Mouse (Mus musculus) forebrain, embryonic 14.5 days (tissue): ENCODE results near the gene Map3k20. TPM values are rescaled to one million over a fixed set of nuclear protein-coding genes. Genes with fewer than 3 reads are reported as not detected.
A peak's percentile ranks its signal among the peaks of the same experiment; 100 is the strongest.

Source experiments
- ATAC-seq: fragments of 200-750 bp; cut with Nextera tagmentation; 2 replicates; pipeline ENCODE4 v1.8.0; 2017; ENCODE audit warnings: mild to moderate bottlenecking, moderate library complexity
- DNase-seq: peaks from one replicate; pipeline ENCODE4 v3.0.0-alpha.2; 2015; ENCODE audit warnings: low spot score
- H3K27ac ChIP-seq: fragments of 300-500 bp; sonication (generic); 2 replicates; pipeline ENCODE4 v1.5.1; 2014; ENCODE audit warnings: low read depth, mild to moderate bottlenecking, control low read depth, low read length, moderate library complexity
- H3K27me3 ChIP-seq: fragments of 300-500 bp; sonication (generic); replicated peaks from 2 replicates; pipeline ENCODE4 v1.6.1; 2014; ENCODE audit warnings: low read length, control low read depth, mixed read lengths; ENCODE audit not compliant: control insufficient read depth, insufficient read depth
- H3K36me3 ChIP-seq: fragments of 300-500 bp; sonication (generic); 2 replicates; pipeline ENCODE4 v1.6.1; 2014; ENCODE audit warnings: low read length, control low read depth; ENCODE audit not compliant: control insufficient read depth, insufficient read depth
- H3K4me1 ChIP-seq: fragments of 300-500 bp; sonication (generic); 2 replicates; pipeline ENCODE4 v1.6.1; 2014; ENCODE audit warnings: antibody characterized with exemption, low read length, control low read depth; ENCODE audit not compliant: control insufficient read depth, insufficient read depth
- H3K4me2 ChIP-seq: fragments of 300-500 bp; sonication (generic); 2 replicates; pipeline ENCODE4 v1.6.1; 2014; ENCODE audit warnings: mild to moderate bottlenecking, control low read depth, low read length
- H3K4me3 ChIP-seq: fragments of 300-500 bp; sonication (generic); 2 replicates; pipeline ENCODE4 v1.5.1; 2014; ENCODE audit warnings: low read depth, low read length, control low read depth
- H3K9ac ChIP-seq: fragments of 300-500 bp; sonication (generic); 2 replicates; pipeline ENCODE4 v1.6.1; 2014; ENCODE audit warnings: mild to moderate bottlenecking, low read length, control low read depth, moderate library complexity
- H3K9me3 ChIP-seq: fragments of 300-500 bp; sonication (generic); replicated peaks from 2 replicates; pipeline ENCODE4 v1.6.1; 2016; ENCODE audit warnings: low read length, control low read depth, mixed read lengths; ENCODE audit not compliant: control insufficient read depth
- WGBS: fragments of 180-500 bp; shearing (Covaris S2); extraction: QIAGEN DNeasy Blood & Tissue Kit; methylation state at CpG from one replicate; pipeline ENCODE4 v1.1.7; 2014; 5-methylcytosine and 5-hydroxymethylcytosine counted together
- polyA plus RNA-seq: library from polyadenylated mRNA; unstranded; fragments of >200 nt; fragmentation: Nextera tagmentation; extraction: Ambion mirVana; gene quantifications from 2 replicates; pipeline ENCODE4 v1.2.1, GENCODE M21; 2014

The Map3k20 gene
- polyA plus RNA-seq, 1 experiment from 2014 or later, result 4.0 TPM

GRCm38 (mm10) chr2:72369140-72369600, 83.7 kb downstream of the Map3k20 start:
- 90% methylated on average over 6 of the region's 6 CpGs for WGBS
- no peak for ATAC-seq
- H3K4me3 ChIP-seq, result no peak overlapping the region

DNA sequence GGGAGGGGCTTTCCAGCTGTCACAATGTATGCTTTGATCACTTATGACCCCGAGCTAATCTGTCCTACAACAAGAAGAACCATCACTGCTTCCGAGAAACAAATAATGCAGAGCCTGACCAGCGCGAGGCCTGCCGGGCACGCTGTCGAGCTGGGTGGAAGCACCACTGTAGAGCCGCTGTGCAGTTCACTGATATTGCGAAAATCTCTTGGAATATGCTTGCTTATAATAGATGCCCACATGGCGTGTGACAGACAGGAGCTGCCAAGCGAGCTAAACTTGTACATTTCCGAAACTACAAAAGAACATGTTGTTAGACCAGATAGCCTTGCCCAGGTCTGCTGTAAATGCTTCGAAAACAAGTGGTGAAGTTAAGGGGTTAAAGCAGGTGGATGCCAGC, 86.7 kb downstream of the Map3k20 start:
- 93% methylated on average over 13 of the region's 13 CpGs for WGBS

More at GRCm38 (mm10) chr2:72369140-72369600, 83.7 kb downstream of the Map3k20 start:
- no peak for DNase-seq
- Histone ChIP-seq H3K4me1 (no peaks in the 10 kb centered on the region), H3K9ac (no peak overlapping the region), H3K9me3 (no peaks in the 10 kb centered on the region), H3K27me3 (no peaks in the 10 kb centered on the region), H3K36me3 (no peaks in the 10 kb centered on the region), H3K27ac (no peak overlapping the region), H3K4me2 (no peak overlapping the region)

GRCm38 (mm10) chr2:72374076-72374475, 88.6 kb downstream of the Map3k20 start:
- 82% methylated on average over 3 of the region's 3 CpGs for WGBS
- H3K4me3 ChIP-seq, result no peak overlapping the region
- DNase-seq (no peak), ATAC-seq (no peak)
- no peaks in the 10 kb centered on the region for H3K4me1 ChIP-seq
- no peaks in the 10 kb centered on the region for H3K9me3 ChIP-seq
- H3K9ac ChIP-seq, result no peak overlapping the region
- no peaks in the 10 kb centered on the region for H3K36me3 ChIP-seq
- H3K27ac ChIP-seq, result no peak overlapping the region
- no peaks in the 10 kb centered on the region for H3K27me3 ChIP-seq
- no peak overlapping the region for H3K4me2 ChIP-seq

More for the DNA sequence above, 86.7 kb downstream of the Map3k20 start:
- DNase-seq (no peak), ATAC-seq (no peak)
- no peak overlapping the region for H3K4me3 ChIP-seq
- H3K9ac ChIP-seq, result no peak overlapping the region
- H3K4me2 ChIP-seq, result no peak overlapping the region
- H3K27me3 ChIP-seq, result no peaks in the 10 kb centered on the region
- no peaks in the 10 kb centered on the region for H3K36me3 ChIP-seq
- no peaks in the 10 kb centered on the region for H3K4me1 ChIP-seq
- no peak overlapping the region for H3K27ac ChIP-seq
- H3K9me3 ChIP-seq, result no peaks in the 10 kb centered on the region

DNA sequence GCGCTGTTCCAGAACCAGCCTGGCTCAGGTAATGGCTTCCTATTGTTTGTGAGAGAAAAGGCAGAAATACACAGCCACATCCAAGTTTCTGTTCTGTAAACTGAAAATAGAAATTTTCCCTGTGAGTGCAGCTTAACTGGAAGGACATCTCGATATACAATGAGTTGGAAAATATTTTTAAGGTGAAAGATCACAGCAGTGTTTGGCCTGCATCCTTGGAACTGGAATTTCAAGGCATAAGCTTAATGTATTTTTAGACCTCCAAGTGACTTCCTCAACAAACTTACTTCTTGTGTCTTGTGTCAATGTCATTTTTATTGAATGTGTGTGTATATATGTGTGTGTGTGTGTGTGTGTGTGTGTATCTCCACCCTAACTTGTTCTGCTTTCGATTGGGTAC, 90.4 kb downstream of the Map3k20 start:
- no peak for ATAC-seq
- no peak overlapping the region for H3K9ac ChIP-seq
- no peaks in the 10 kb centered on the region for H3K27me3 ChIP-seq
- no peak for DNase-seq
- WGBS, result 92% methylated on average over 3 of the region's 3 CpGs
- H3K4me1 ChIP-seq, result no peaks in the 10 kb centered on the region
- no peaks in the 10 kb centered on the region for H3K36me3 ChIP-seq
- H3K4me2 ChIP-seq, result no peak overlapping the region
- no peak overlapping the region for H3K4me3 ChIP-seq
- no peak overlapping the region for H3K27ac ChIP-seq
- H3K9me3 ChIP-seq, result no peaks in the 10 kb centered on the region

DNA sequence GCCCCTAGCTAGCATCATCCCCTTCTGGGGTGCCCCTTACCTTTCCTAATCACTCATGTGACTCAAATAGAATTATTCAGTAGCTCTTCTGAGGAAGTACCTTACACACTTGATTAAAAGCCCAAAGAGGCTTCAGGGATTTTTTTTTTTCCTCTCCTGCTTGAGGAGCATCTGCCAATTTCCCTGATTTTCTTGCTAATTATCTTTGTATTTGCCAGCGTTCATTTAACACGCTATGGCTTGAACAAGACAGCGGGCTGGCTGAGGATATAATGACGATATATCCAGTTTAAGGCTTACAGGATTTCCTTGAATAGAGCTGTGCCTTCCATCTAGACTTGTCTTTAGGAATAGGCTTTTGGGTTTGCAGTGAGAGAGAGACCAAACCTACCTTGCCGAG, 91.5 kb downstream of the Map3k20 start:
- H3K4me1 ChIP-seq, result no peaks in the 10 kb centered on the region
- ATAC-seq, result no peak

DNA sequence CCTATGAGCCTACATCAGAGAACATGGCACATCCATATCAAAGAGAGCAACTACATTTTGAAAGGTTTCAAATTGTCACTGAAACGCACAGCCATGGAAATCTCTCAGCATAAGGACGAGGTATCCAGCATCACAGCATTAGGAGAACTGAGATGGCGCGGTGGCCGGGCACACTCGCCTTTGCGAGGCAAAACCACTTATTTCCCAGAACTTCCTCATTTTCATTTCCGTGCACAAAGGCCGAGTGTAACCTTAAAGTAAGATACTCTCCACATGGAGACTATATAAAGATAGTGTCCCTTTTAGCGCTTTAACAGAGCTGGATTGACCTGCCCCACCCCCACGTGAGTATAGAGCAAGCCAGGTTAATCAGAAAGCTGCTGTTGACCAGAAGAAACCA, 94.0 kb downstream of the Map3k20 start:
- no peaks in the 10 kb centered on the region for H3K27me3 ChIP-seq
- 95% methylated on average over 11 of the region's 11 CpGs for WGBS
- H3K4me2 ChIP-seq, result no peak overlapping the region
- no peaks in the 10 kb centered on the region for H3K9me3 ChIP-seq
- H3K27ac ChIP-seq, result no peak overlapping the region
- DNase-seq (no peak), ATAC-seq (no peak)
- H3K36me3 ChIP-seq, result no peaks in the 10 kb centered on the region
- no peak overlapping the region for H3K9ac ChIP-seq
- H3K4me3 ChIP-seq, result no peak overlapping the region
- H3K4me1 ChIP-seq, result no peaks in the 10 kb centered on the region

More for the DNA sequence above, 91.5 kb downstream of the Map3k20 start:
- H3K4me3 ChIP-seq, result no peak overlapping the region
- H3K9me3 ChIP-seq, result no peaks in the 10 kb centered on the region
- H3K36me3 ChIP-seq, result no peaks in the 10 kb centered on the region
- peak; percentile 67 for DNase-seq
- no peaks in the 10 kb centered on the region for H3K27me3 ChIP-seq
- H3K4me2 ChIP-seq, result no peak overlapping the region
- WGBS, result 73% methylated on average over 5 of the region's 5 CpGs
- H3K27ac ChIP-seq, result peak overlapping the region; percentile 35; the same call in 1 of the 2 replicates
- no peak overlapping the region for H3K9ac ChIP-seq

DNA sequence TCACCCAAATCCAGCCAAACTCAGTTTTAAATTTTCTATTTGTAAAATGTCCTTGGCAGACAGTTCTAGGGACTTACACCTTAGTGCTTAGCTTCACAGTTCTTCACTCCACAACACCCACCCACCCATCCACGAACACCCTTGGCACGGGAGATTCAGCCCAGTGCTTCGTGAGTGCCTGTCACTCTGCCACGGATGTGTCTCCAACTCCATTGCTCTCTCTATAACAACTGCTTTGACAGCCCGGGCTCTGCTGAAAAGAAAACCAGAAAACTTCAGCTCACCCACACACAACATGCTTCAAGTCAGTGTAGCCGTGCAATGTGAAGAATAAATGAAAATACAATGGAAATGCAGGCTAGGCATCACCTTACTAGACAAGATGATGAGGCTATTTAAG, 97.2 kb downstream of the Map3k20 start:
- no peaks in the 10 kb centered on the region for H3K9me3 ChIP-seq
- no peak overlapping the region for H3K9ac ChIP-seq
- H3K27me3 ChIP-seq, result no peaks in the 10 kb centered on the region
- ATAC-seq (no peak), DNase-seq (no peak)
- no peak overlapping the region for H3K27ac ChIP-seq
- 74% methylated on average over 6 of the region's 6 CpGs for WGBS
- no peak overlapping the region for H3K4me2 ChIP-seq
- no peaks in the 10 kb centered on the region for H3K4me1 ChIP-seq
- H3K4me3 ChIP-seq, result no peak overlapping the region
- H3K36me3 ChIP-seq, result no peaks in the 10 kb centered on the region

- no peak for DNase-seq
- no peaks in the 10 kb centered on the region for H3K9me3 ChIP-seq
- no peak overlapping the region for H3K9ac ChIP-seq
- H3K4me1 ChIP-seq, result no peaks in the 10 kb centered on the region
- H3K36me3 ChIP-seq, result no peaks in the 10 kb centered on the region
- no peaks in the 10 kb centered on the region for H3K27me3 ChIP-seq
- H3K27ac ChIP-seq, result no peak overlapping the region
- no peak overlapping the region for H3K4me2 ChIP-seq
- ATAC-seq, result no peak
- 66% methylated on average over 11 of the region's 11 CpGs for WGBS
- no peak overlapping the region for H3K4me3 ChIP-seq
These were observed 97.9 kb downstream of the Map3k20 start for GRCm38 (mm10) chr2:72383321-72383720.

DNA sequence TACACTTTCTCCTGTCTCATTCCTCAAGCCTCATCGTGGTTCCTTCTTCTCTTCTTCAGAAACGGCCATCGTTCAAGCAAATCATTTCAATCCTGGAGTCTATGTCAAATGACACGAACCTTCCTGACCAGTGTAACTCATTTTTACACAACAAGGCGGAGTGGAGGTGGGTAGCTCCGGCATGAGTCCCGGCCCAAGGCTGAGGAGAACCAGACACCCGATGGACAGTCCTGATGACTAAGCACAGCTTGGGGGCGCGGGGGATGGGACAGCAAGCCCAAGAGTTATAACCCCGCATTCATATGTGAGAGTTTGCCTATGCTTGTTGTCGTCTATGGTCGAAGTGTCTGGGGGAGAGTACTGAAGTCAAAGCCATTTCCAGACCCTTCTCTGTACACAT, 104.0 kb downstream of the Map3k20 start:
- Histone ChIP-seq H3K27me3 (no peaks in the 10 kb centered on the region), H3K4me1 (peaks cover 7% of the 10 kb centered on the region; the same call in 1 of the 2 replicates), H3K4me3 (no peak overlapping the region), H3K4me2 (no peak overlapping the region), H3K9me3 (no peaks in the 10 kb centered on the region), H3K9ac (no peak overlapping the region), H3K36me3 (no peaks in the 10 kb centered on the region), H3K27ac (no peak overlapping the region)
- ATAC-seq, result no peak; the same call in 1 of the 2 replicates
- no peak for DNase-seq
- WGBS, result 91% methylated on average over 13 of the region's 13 CpGs
